Mouse (Mus musculus) stomach, postnatal 0 days (tissue): ENCODE measurements around the gene Dcst2.

Experiments
- CTCF ChIP-seq: IDR thresholded peaks from 2 replicates; pipeline ENCODE4 v1.5.1; 2016; ENCODE audit warnings: antibody characterized with exemption, low read depth, mild to moderate bottlenecking, moderate library complexity
- EP300 ChIP-seq: optimal IDR thresholded peaks from 2 replicates; pipeline ENCODE3; 2016; ENCODE audit warnings: antibody characterized with exemption

DNA sequence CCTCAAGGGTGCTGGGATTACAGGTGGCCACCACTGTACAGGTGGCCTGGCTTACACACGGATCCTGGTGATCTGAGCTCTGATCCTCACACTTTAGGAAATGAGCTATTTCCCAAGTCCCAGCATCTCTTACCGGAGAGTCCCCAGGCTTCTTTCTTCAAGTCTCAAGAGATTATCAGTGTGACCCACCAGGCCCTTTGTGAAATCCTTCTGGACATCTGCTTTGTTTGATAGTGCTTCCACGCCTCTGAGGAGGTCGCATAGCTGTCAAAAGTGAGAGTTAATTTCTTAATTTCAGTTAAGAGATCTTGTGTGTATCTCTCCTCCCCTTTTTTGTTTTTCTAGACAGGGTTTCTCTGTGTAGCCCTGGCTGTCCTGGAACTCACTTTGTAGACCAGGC, 64.1 kb downstream of the Dcst2 start:
- TF ChIP-seq CTCF (no peak), EP300 (no peak)
